Mouse (Mus musculus) liver, embryonic 16.5 days (tissue): ENCODE data around the gene Epm2aip1. TPM values are rescaled to one million over a fixed set of nuclear protein-coding genes. Genes with fewer than 3 reads are reported as not detected.

Experiments used
- ATAC-seq: fragments of 200-750 bp; cut with Nextera tagmentation; 2 replicates; pipeline ENCODE4 v1.8.0; 2017; ENCODE audit warnings: low read depth, mild to moderate bottlenecking, moderate number of reproducible peaks, moderate library complexity
- H3K27ac ChIP-seq: fragments of 300-500 bp; sonication (generic); 2 replicates; pipeline ENCODE4 v1.5.1; 2014; ENCODE audit warnings: mild to moderate bottlenecking, low read length
- H3K27me3 ChIP-seq: fragments of 300-500 bp; sonication (generic); 2 replicates; pipeline ENCODE4 v1.6.1; 2014; ENCODE audit warnings: low read depth, low read length, mixed read lengths; ENCODE audit not compliant: control insufficient read depth, insufficient read depth
- H3K36me3 ChIP-seq: fragments of 300-500 bp; sonication (generic); 2 replicates; pipeline ENCODE4 v1.6.1; 2014; ENCODE audit warnings: mild to moderate bottlenecking; ENCODE audit not compliant: control insufficient read depth, insufficient read depth
- H3K4me1 ChIP-seq: fragments of 300-500 bp; sonication (generic); 2 replicates; pipeline ENCODE4 v1.6.1; 2014; ENCODE audit warnings: low read depth, low read length, mixed read lengths; ENCODE audit not compliant: control insufficient read depth
- H3K4me2 ChIP-seq: fragments of 300-500 bp; sonication (generic); 2 replicates; pipeline ENCODE4 v1.6.1; 2014; ENCODE audit warnings: low read depth, low read length, mixed read lengths
- H3K4me3 ChIP-seq: fragments of 300-500 bp; sonication (generic); 2 replicates; pipeline ENCODE4 v1.5.1; 2014; ENCODE audit warnings: low read depth, mild to moderate bottlenecking, low read length
- H3K9ac ChIP-seq: fragments of 300-500 bp; sonication (generic); 2 replicates; pipeline ENCODE4 v1.6.1; 2014; ENCODE audit warnings: low read depth, low read length
- H3K9me3 ChIP-seq: fragments of 300-500 bp; sonication (generic); replicated peaks from 2 replicates; pipeline ENCODE4 v1.6.1; 2016; ENCODE audit warnings: low read length; ENCODE audit not compliant: control insufficient read depth
- WGBS: fragments of 180-500 bp; shearing (Covaris S2); extraction: QIAGEN DNeasy Blood & Tissue Kit; methylation state at CpG from one replicate; pipeline ENCODE4 v1.1.7; 2014; ENCODE audit not compliant: insufficient replicate concordance; 5-methylcytosine and 5-hydroxymethylcytosine counted together
- polyA plus RNA-seq: library from polyadenylated mRNA; unstranded; fragments of >200 nt; fragmentation: Nextera tagmentation; extraction: Ambion mirVana; gene quantifications from 2 replicates; pipeline ENCODE4 v1.2.1, GENCODE M21; 2015

The Epm2aip1 gene
- 8.2 and 9.0 TPM in 2 replicates for polyA plus RNA-seq

DNA sequence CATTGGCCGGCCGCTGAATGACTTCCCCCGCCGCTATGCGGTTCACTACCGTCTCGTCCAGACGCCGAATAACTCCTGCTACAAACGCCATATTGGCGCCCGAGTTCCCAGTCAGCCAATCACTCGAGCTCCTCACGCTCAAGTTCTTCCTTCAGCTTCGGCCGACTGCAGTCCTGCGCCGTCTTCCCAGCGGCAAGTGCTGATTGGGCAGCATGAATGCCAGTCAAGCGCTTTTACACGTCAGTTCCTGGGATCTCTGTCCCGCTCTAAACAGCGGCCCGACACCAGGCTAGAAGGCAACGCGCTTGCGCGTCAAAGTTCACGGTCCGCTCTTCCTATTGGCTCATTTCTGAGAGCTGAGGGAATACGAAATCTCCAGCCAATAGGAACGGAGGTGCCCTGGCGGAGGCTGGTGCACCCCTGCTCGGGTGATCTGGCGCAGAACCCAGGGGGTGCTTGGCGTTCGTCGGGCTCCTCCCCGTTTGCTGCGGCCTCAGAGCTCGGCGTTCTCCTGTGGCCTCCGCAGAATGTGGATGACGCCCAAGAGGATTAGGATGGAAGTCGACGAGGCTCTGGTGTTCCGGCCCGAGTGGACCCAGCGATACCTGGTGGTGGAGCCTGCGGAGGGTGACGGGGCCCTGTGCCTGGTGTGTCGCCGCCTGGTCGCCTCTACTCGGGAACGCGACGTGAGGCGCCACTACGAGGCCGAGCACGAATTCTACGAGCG, at the start of gene Epm2aip1, which contains the start of gene Mlh1:
Epm2aip1 (plus strand) TSS at position 496 of the 727 bp plus-strand sequence.
Mlh1 (minus strand) TSS at position 358 of the 727 bp plus-strand sequence.
- Histone ChIP-seq H3K4me3 (peak within 1 kb of the TSS; percentile 97), H3K9me3 (no peaks in the 10 kb centered on the region), H3K27me3 (no peaks in the 10 kb centered on the region), H3K4me1 (peaks cover 25% of the 10 kb centered on the region), H3K36me3 (peaks cover under 1% of the 10 kb centered on the region; the same call in 1 of the 2 replicates), H3K27ac (peak within 1 kb of the TSS; percentile 99), H3K4me2 (peak within 1 kb of the TSS; percentile 87), H3K9ac (peak within 1 kb of the TSS; percentile 98)
- peak; percentile 94 for ATAC-seq
- under 1% methylated on average over 64 of the region's 64 CpGs for WGBS

DNA sequence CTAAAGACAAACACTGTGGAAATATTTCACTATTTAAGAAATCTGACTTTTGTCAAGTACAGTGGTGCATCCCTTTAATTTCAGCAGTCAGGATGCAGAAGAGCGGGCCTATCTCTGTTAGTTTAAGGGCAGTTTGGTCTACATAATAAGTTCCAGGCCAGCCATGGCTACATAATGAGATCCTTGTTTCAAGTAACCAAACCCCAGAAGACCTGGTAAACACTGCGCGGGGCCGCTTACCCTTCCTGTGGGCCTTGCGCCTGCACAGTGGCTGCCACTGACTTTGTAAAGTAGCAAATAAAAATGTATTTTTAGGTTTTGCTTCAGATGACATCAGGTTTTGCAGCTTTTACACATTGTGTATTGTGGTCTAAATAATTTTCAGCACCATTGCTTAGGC, 48.3 kb upstream of the Epm2aip1 start:
- no peaks in the 10 kb centered on the region for H3K27me3 ChIP-seq
- H3K4me2 ChIP-seq = no peak overlapping the region
- WGBS = 90% methylated on average over 5 of the region's 5 CpGs
- no peaks in the 10 kb centered on the region for H3K9me3 ChIP-seq
- no peak overlapping the region for H3K4me3 ChIP-seq
- H3K4me1 ChIP-seq = no peaks in the 10 kb centered on the region
- peaks cover 12% of the 10 kb centered on the region for H3K36me3 ChIP-seq
- H3K9ac ChIP-seq = no peak overlapping the region
- no peak overlapping the region for H3K27ac ChIP-seq
- no peak for ATAC-seq

DNA sequence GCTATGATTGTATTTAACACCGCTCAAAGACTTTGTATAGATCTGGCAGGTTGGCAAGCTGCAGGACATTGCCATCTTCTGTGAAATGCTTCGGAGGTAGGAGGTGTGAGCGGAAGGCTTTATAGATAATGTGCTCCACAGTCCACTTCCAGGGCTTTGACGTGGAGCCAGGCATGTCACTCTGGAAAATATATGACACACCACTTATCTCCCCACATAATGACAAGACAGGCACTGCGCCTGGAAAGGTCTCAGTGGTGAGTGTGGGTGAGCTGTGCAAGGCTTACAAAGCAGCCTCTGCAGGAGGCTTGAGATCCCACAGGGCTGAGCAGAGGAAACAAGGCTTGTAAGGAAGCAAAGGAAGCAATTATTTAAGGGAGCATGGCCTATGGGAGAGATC, 43.3 kb upstream of the Epm2aip1 start:
- no peak for ATAC-seq
- no peak overlapping the region for H3K27ac ChIP-seq
- no peaks in the 10 kb centered on the region for H3K9me3 ChIP-seq
- no peak overlapping the region for H3K9ac ChIP-seq
- no peak overlapping the region for H3K4me3 ChIP-seq
- H3K4me2 ChIP-seq = no peak overlapping the region
- no peaks in the 10 kb centered on the region for H3K27me3 ChIP-seq
- WGBS = 73% methylated on average over 5 of the region's 5 CpGs
- no peaks in the 10 kb centered on the region for H3K4me1 ChIP-seq
- peaks cover 23% of the 10 kb centered on the region for H3K36me3 ChIP-seq

DNA sequence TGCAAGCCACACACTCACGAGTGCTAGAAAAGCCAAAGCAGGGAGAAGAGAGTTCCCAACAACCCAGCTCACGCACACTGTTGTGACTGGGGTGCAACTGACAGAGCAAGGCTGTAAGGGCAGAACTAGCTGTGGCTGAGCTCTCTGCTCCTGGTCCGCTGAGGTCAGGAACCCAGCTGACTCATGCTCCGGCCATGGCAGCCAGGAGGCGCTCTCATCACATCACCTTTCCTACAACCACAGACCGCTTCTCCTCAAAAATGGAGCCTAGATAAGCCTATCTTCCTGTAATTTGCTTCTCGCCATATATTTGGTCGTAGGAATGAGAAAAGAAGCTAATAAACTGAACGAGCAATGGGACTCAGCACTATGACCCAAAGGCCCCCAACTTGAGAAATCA, 37.0 kb upstream of the Epm2aip1 start:
- H3K9me3 ChIP-seq = no peaks in the 10 kb centered on the region
- H3K4me1 ChIP-seq = no peaks in the 10 kb centered on the region
- H3K27me3 ChIP-seq = no peaks in the 10 kb centered on the region
- ATAC-seq = no peak
- H3K4me2 ChIP-seq = no peak overlapping the region
- no peak overlapping the region for H3K9ac ChIP-seq
- H3K36me3 ChIP-seq = peaks cover 25% of the 10 kb centered on the region
- H3K4me3 ChIP-seq = no peak overlapping the region
- no peak overlapping the region for H3K27ac ChIP-seq
- WGBS = 81% methylated on average over 9 of the region's 9 CpGs

DNA sequence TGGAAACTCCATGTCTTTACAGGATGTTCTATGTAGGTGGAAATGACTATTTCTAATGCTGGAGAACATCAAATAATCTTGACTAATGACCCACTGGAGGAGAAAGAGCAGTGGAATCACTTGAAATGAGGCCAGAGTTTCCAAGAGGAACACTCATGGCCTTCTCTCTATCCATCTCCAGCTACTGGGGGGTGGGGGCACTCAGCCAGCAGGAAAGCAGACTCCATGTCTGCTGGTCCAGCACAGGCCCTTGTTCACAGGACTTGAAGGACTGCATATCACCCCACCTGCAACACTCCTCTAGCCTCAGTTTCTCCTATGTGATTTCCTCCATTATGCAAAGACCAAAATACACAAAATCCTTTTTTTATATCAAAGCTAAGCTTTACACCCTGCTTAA, 34.0 kb upstream of the Epm2aip1 start:
- H3K4me3 ChIP-seq = no peak overlapping the region
- no peaks in the 10 kb centered on the region for H3K27me3 ChIP-seq
- H3K4me2 ChIP-seq = no peak overlapping the region
- ATAC-seq = no peak
- H3K27ac ChIP-seq = no peak overlapping the region
- H3K36me3 ChIP-seq = peaks cover 36% of the 10 kb centered on the region
- no peaks in the 10 kb centered on the region for H3K9me3 ChIP-seq
- no peak overlapping the region for H3K9ac ChIP-seq
- no peaks in the 10 kb centered on the region for H3K4me1 ChIP-seq

DNA sequence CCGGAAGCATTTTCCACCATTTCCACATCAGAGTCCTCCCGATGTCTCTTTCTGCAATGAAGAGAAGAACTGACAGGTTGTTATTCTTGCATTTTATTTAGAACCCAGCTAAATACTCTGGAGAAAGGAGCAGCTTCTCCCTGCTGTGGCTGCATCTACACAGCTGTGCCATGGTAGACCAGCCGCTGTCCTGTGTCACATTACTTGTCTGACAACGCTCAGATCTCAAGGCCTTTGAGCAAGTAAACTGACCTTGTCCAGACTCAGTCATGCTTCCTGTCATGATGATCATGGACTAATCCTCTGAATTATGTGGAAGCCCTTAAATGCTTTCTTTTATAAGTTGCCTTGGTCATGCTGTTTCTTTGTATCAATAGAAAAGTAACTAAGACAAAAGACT, 31.9 kb upstream of the Epm2aip1 start:
- ATAC-seq = no peak
- Histone ChIP-seq H3K4me2 (no peak overlapping the region), H3K36me3 (peaks cover 31% of the 10 kb centered on the region), H3K4me3 (no peak overlapping the region), H3K9ac (no peak overlapping the region), H3K4me1 (no peaks in the 10 kb centered on the region), H3K9me3 (no peaks in the 10 kb centered on the region), H3K27me3 (no peaks in the 10 kb centered on the region), H3K27ac (no peak overlapping the region)
- WGBS = 88% methylated on average over 4 of the region's 4 CpGs

DNA sequence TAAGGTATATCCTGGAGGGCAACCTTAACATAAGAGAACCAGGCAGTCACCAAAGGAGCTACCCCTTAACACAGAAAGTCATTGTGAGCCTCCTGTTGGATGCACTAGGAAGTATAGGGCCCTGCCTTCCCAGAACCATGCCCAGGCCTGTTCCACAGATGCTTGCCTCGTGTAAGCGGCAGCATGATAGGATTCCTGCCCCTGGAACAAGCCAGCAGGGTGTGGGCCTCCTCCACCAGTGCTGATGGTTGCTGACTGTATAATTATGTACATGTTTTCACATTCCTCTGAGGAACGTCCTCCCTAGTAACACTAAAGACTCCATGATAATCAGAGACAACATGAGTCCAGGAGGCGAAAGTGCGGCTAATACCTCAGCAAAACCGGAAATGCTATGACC, 28.3 kb upstream of the Epm2aip1 start:
- WGBS = 84% methylated on average over 6 of the region's 6 CpGs
- Histone ChIP-seq H3K4me2 (no peak overlapping the region), H3K9ac (no peak overlapping the region), H3K9me3 (no peaks in the 10 kb centered on the region), H3K4me3 (no peak overlapping the region), H3K36me3 (peaks cover 24% of the 10 kb centered on the region), H3K27me3 (no peaks in the 10 kb centered on the region), H3K4me1 (no peaks in the 10 kb centered on the region; the same call in 1 of the 2 replicates), H3K27ac (no peak overlapping the region)
- ATAC-seq = no peak

DNA sequence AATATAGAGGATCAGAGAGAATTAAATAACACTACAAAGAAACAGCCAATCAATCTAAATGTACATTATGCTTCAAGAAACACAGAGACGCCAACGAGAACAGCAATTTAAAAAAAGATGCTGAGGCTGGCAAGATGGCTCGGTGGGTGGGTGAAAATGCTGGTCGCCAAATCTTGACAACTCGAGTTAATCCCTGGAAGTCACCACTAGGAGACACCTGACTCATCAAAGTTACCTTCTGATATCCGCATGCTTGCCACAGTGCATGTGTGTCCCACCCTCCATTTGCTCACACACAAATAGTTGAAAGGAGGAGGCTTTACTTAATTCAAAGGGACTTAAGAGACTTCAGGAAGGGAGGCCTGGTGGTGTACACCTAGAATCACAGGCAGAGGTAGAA, 26.2 kb upstream of the Epm2aip1 start:
- Histone ChIP-seq H3K4me3 (no peak overlapping the region), H3K27me3 (no peaks in the 10 kb centered on the region), H3K9me3 (no peaks in the 10 kb centered on the region), H3K36me3 (peaks cover 24% of the 10 kb centered on the region), H3K27ac (no peak overlapping the region), H3K9ac (no peak overlapping the region), H3K4me1 (no peaks in the 10 kb centered on the region; the same call in 1 of the 2 replicates), H3K4me2 (no peak overlapping the region)
- no peak for ATAC-seq
- 75% methylated on average over 6 of the region's 6 CpGs for WGBS

DNA sequence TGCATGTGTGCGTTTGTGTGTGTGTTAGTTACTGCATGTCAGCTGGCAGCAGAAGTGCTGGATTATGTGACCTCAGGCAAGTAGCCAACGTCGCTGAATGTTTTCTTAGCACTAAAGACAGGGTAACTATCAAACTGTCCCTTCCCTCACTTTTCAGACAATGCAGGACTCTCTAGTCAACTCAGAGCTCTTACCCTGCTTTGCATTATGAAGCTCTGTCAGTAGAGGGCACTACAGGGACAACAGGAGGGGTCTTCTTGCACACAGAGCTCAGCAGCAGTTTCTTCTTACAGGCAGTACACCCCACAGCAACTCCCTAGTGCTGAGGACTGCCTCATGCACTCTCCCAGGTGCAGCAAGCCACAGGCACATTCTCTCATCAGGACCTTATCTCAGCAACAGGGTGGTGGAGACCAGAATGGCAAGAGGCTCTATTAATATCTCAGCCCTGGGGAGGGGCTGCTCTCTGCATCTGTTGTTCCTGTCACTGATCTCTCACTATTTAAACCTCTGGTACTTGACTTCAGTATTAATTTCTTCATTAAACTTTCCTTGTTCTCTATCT, 24.0 kb upstream of the Epm2aip1 start:
- Histone ChIP-seq H3K4me3 (no peak overlapping the region), H3K27ac (no peak overlapping the region), H3K27me3 (no peaks in the 10 kb centered on the region), H3K4me1 (no peaks in the 10 kb centered on the region; the same call in 1 of the 2 replicates), H3K4me2 (no peak overlapping the region), H3K9ac (no peak overlapping the region), H3K9me3 (no peaks in the 10 kb centered on the region), H3K36me3 (peaks cover 28% of the 10 kb centered on the region)
- no peak for ATAC-seq
- 77% methylated on average over 3 of the region's 3 CpGs for WGBS
